Mouse (Mus musculus) kidney, embryonic 14.5 days (tissue): ENCODE measurements around the gene Mcpt9. TPM values are rescaled to one million over a fixed set of nuclear protein-coding genes. Genes with fewer than 3 reads are reported as not detected.
"Not testable (repeated sequence)": the region's sequence is repeated elsewhere in the genome, so short reads cannot be mapped to it uniquely, and the experiment has no call there.

Source experiments
- ATAC-seq: fragments of 200-750 bp; cut with Nextera tagmentation; 2 replicates; pipeline ENCODE4 v1.8.0; 2017; ENCODE audit warnings: moderate number of reproducible peaks, mild to moderate bottlenecking, moderate TSS enrichment, moderate library complexity; ENCODE audit not compliant: low FRiP score, low TSS enrichment
- H3K27ac ChIP-seq: fragments of 300-500 bp; sonication (generic); 2 replicates; pipeline ENCODE4 v1.5.1; 2014; ENCODE audit warnings: low read depth, mild to moderate bottlenecking, low read length, moderate library complexity, mixed read lengths
- H3K27me3 ChIP-seq: fragments of 300-500 bp; sonication (generic); 2 replicates; pipeline ENCODE4 v1.6.1; 2014; ENCODE audit warnings: mild to moderate bottlenecking, low read length; ENCODE audit not compliant: control insufficient read depth, insufficient read depth
- H3K36me3 ChIP-seq: fragments of 300-500 bp; sonication (generic); 2 replicates; pipeline ENCODE4 v1.6.1; 2014; ENCODE audit warnings: low read length, mixed read lengths; ENCODE audit not compliant: control insufficient read depth, insufficient read depth
- H3K4me1 ChIP-seq: fragments of 300-500 bp; sonication (generic); 2 replicates; pipeline ENCODE4 v1.6.1; 2014; ENCODE audit warnings: low read length, mixed read lengths; ENCODE audit not compliant: control insufficient read depth, insufficient read depth
- H3K4me2 ChIP-seq: fragments of 300-500 bp; sonication (generic); replicated peaks from 2 replicates; pipeline ENCODE4 v1.6.1; 2014; ENCODE audit warnings: low read depth, mild to moderate bottlenecking, low read length
- H3K4me3 ChIP-seq: fragments of 300-500 bp; sonication (generic); 2 replicates; pipeline ENCODE4 v1.5.1; 2014; ENCODE audit warnings: mild to moderate bottlenecking, low read length
- H3K9ac ChIP-seq: fragments of 300-500 bp; sonication (generic); 2 replicates; pipeline ENCODE4 v1.6.1; 2014; ENCODE audit warnings: low read depth, mild to moderate bottlenecking, low read length, moderate library complexity
- H3K9me3 ChIP-seq: fragments of 300-500 bp; sonication (generic); 2 replicates; pipeline ENCODE4 v1.6.1; 2016; ENCODE audit warnings: low read length; ENCODE audit not compliant: control insufficient read depth
- WGBS: fragments of 180-500 bp; shearing (Covaris S2); extraction: QIAGEN DNeasy Blood & Tissue Kit; methylation state at CpG from one replicate; pipeline ENCODE4 v1.1.7; 2014; 5-methylcytosine and 5-hydroxymethylcytosine counted together
- polyA plus RNA-seq: library from polyadenylated mRNA; unstranded; fragments of >200 nt; fragmentation: Nextera tagmentation; extraction: Ambion mirVana; gene quantifications from 2 replicates; pipeline ENCODE4 v1.2.1, GENCODE M21; 2014

The Mcpt9 gene
- polyA plus RNA-seq, 1 experiment from 2014 or later: not detected

GRCm38 (mm10) chr14:56013924-56014323 lies 16.4 kb downstream of the Mcpt9 start:
- H3K9me3 ChIP-seq: no peaks in the 10 kb centered on the region
- H3K27ac ChIP-seq: no peak overlapping the region
- H3K36me3 ChIP-seq: no peaks in the 10 kb centered on the region
- 89% methylated on average over 2 of the region's 2 CpGs for WGBS
- H3K4me1 ChIP-seq: no peaks in the 10 kb centered on the region
- no peak overlapping the region for H3K9ac ChIP-seq
- no peak for ATAC-seq
- H3K4me2 ChIP-seq: no peak overlapping the region
- no peaks in the 10 kb centered on the region for H3K27me3 ChIP-seq
- H3K4me3 ChIP-seq: no peak overlapping the region

- no peak overlapping the region for H3K4me3 ChIP-seq
- H3K27me3 ChIP-seq: no peaks in the 10 kb centered on the region
- no peaks in the 10 kb centered on the region for H3K36me3 ChIP-seq
- H3K4me1 ChIP-seq: no peaks in the 10 kb centered on the region
- no peak for ATAC-seq
- H3K27ac ChIP-seq: no peak overlapping the region
- H3K9ac ChIP-seq: no peak overlapping the region
- WGBS: 41% methylated on average over 3 of the region's 3 CpGs
- no peak overlapping the region for H3K4me2 ChIP-seq
- no peaks in the 10 kb centered on the region for H3K9me3 ChIP-seq
Measured at GRCm38 (mm10) chr14:56013147-56013546, 17.1 kb downstream of the Mcpt9 start.

GRCm38 (mm10) chr14:55987464-55987863 lies 42.8 kb downstream of the Mcpt9 start:
- not testable (repeated sequence) for H3K9ac ChIP-seq, H3K4me3 ChIP-seq, H3K4me1 ChIP-seq, H3K27me3 ChIP-seq, H3K9me3 ChIP-seq, H3K4me2 ChIP-seq, H3K36me3 ChIP-seq, H3K27ac ChIP-seq, ATAC-seq
- 92% methylated on average over 1 of the region's 3 CpGs for WGBS

Other genes with a start within 250 kb of the Mcpt9 start
- gene Adcy4, start 246.4 kb downstream of the Mcpt9 start, polyA plus RNA-seq: 7.8 and 10.4 TPM in 2 replicates
- 38.1 and 43.3 TPM in 2 replicates for gene Ripk3, start 241.6 kb downstream of the Mcpt9 start, polyA plus RNA-seq
- 26.3 and 33.8 TPM in 2 replicates for gene Nfatc4, start 207.4 kb downstream of the Mcpt9 start, polyA plus RNA-seq
- 11.0 and 15.6 TPM in 2 replicates for gene Nynrin, start 176.5 kb downstream of the Mcpt9 start, polyA plus RNA-seq
- gene Cbln3, start 146.1 kb downstream of the Mcpt9 start, polyA plus RNA-seq: 0.23 and 0.31 TPM in 2 replicates
- 7.0 and 9.7 TPM in 2 replicates for gene Khnyn, start 145.5 kb downstream of the Mcpt9 start, polyA plus RNA-seq
- 61.3 and 64.7 TPM in 2 replicates for gene Sdr39u1, start 130.2 kb downstream of the Mcpt9 start, polyA plus RNA-seq
- gene Cma1, start 85.8 kb downstream of the Mcpt9 start, polyA plus RNA-seq: 0.30 and 1.1 TPM in 2 replicates
- not detected in 2 replicates for gene Cma2, start 79.5 kb downstream of the Mcpt9 start, polyA plus RNA-seq
- gene Mcpt1, start 12.5 kb downstream of the Mcpt9 start, polyA plus RNA-seq: not detected in 2 replicates
- not detected in 2 replicates for gene Mcpt2, start 11.5 kb upstream of the Mcpt9 start, polyA plus RNA-seq
- gene Mcpt4, start 31.8 kb upstream of the Mcpt9 start, polyA plus RNA-seq: not detected in 2 replicates
- gene Mcpt8, start 54.8 kb upstream of the Mcpt9 start, polyA plus RNA-seq: 0.40 and 0.53 TPM in 2 replicates
- gene Ctsg, start 72.1 kb upstream of the Mcpt9 start, polyA plus RNA-seq: not detected in 2 replicates
- gene Gzme, start 90.1 kb upstream of the Mcpt9 start, polyA plus RNA-seq: not detected in 2 replicates
- gene Gzmd, start 102.1 kb upstream of the Mcpt9 start, polyA plus RNA-seq: not detected in 2 replicates
- not detected in 2 replicates for gene Gzmg, start 129.1 kb upstream of the Mcpt9 start, polyA plus RNA-seq
- gene Gzmn, start 144.1 kb upstream of the Mcpt9 start, polyA plus RNA-seq: not detected in 2 replicates
- gene Gzmf, start 180.9 kb upstream of the Mcpt9 start, polyA plus RNA-seq: not detected in 2 replicates
- gene Gzmc, start 204.2 kb upstream of the Mcpt9 start, polyA plus RNA-seq: not detected in 2 replicates
- 0.19 TPM in 1 of 2 replicates, not detected in the other for gene Gzmb, start 231.8 kb upstream of the Mcpt9 start, polyA plus RNA-seq